Mouse (Mus musculus) MN1 (cell line): Measurements from ENCODE around the gene Egf.
"Not testable (repeated sequence)": the region's sequence is repeated elsewhere in the genome, so short reads cannot be mapped to it uniquely, and the experiment has no call there.

Source experiments
- DNase-seq: peaks from one replicate; pipeline ENCODE4 v3.0.0-alpha.2; 2016; ENCODE audit warnings: low spot score

The Egf gene

GRCm38 (mm10) chr3:129754650-129755604, at the start of gene Egf:
Egf (minus strand) TSS chr3:129755316.
- no peak for DNase-seq

DNA sequence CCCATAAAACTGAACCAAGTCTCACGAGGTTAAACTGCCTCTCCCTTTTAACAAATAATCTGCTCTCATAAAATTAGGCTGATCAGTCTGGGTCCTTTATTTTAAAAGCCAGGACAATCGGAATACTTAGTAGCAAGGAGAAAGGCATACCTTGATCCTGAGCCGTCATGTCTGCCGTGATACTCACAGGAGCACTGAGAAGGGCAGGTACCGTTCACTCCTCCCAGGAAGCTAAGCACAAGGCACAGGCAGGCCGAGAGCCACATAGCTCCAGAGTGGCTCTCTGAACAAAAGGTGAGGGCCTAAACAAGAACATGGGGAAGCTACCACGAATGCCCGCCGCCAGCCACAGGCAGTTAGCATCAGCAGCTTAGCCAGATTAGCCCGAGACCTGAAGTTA, 48.6 kb upstream of the Egf start, which contains the start of gene Lrit3:
Gene Lrit3, minus strand, starts transcription at position 266 of the 400 bp plus-strand sequence.
- no peak for DNase-seq

DNA sequence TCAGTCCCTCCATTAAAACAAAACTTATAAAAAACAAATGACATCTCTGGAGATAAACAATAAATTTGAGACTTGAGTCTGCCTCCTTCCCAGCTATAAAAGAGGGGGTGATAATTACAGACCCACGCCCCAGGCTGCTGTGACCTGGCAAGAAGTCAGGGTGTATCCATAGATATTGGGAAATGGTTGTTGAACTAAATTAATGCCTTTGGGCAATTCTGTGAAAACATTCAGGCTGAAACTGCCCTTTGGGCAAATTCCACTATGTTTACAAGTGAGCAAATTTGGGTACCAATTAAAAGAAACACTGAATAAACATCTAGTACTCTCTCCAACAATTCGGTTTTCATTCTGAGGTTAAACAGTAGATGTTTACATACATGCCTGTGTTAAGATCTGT, 43.9 kb upstream of the Egf start:
- DNase-seq = no peak

- DNase-seq = no peak
Measured at GRCm38 (mm10) chr3:129798551-129798950, 43.4 kb upstream of the Egf start.

DNA sequence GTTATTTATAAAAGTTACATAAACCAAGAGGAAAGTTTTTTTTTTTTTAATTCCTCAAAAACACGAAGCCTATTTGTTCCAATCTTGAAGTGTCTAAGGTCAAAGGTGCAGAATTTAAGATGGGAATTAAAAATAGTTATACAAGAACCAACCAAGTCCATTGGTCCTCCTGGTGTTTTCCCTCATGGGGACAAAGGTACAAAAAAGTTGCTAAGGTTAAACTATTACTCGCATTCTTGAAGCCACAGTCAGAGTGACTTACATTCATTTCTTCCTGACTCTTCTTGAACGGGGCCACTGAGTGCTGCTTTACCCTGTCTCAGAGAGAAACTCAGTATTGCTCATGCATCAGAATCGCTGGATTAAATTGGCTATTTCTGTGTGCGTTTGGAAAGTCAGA, 42.2 kb upstream of the Egf start:
- no peak for DNase-seq

- no peak for DNase-seq
Measured at GRCm38 (mm10) chr3:129793801-129794200, 38.7 kb upstream of the Egf start.

GRCm38 (mm10) chr3:129782746-129783145, 27.6 kb upstream of the Egf start:
- DNase-seq = no peak

DNA sequence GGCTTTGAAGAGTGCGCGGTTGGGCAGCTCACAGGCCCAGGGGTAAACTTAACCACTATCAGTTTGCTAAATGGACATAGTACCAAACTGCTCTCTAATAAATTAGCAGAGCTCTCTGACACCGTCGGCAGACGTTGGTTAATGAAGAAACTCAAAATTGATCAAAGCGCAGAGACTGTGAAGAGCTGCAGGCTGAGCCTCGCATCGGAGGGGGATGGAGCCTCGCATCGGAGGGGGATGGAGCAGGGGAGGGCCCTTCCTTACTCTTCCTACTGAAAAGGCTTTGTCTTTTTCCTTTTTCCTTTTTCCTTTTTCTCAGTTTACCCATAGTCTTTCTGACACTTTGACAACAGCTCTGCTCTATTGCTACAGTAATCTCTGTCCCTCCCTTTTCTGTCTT, 26.3 kb upstream of the Egf start:
- no peak for DNase-seq

DNA sequence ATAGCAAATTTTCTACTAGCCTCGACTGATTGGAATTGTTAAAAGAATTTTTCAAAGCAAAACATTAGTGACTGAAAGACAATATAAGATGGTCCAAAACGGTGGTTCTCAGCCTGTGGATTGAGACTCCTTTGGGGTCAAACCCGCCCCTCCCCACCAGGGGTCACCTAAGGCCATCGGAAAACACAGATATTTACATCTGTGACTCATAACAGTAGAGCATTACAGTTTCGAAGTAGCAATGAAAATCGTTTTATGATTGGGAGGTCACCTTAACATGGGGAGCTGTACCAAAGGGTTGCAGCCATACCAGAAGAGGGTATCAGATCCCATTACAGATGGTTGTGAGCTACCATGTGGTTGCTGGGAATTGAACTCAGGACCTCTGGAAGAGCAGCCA, 16.1 kb upstream of the Egf start:
- DNase-seq = no peak

DNA sequence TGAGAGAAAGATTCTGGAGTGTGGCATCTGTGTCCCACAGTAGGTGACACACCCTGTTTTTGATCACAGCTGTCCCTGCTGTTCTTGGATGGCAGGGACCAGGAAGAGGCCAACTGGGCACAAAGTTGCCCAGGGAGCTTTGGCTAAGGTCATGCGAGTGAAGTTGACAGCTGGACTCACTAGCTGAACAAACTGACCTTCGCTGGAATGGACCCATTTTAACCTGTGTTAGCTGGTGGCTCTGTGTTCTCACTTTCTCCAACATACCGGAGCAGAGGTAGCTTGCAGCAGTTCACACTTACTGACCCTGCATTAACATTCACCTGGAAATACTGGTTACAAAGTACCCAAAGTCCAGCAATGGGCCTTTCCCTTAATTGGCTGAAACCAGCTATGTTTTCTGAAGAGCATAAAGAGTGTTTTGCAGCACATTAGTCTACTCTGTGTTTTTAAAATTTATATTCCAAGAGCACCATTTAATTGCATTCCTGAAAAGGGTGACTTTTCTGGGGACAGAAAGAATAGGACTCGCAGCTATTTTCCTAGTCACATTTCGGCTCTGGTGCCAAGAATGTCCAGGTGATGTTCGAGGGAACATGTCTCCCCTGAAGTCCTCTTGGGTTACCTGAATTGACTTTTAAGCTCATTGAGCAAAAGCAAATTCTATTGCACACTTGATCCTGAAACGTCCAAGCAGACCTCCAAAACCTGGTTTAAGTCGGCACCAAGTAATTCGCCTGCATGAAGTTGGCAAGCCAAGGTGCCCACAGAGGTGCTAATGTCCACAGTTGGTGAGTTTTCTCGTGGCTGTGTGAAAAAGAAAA, 12.1 kb upstream of the Egf start:
- no peak for DNase-seq

DNA sequence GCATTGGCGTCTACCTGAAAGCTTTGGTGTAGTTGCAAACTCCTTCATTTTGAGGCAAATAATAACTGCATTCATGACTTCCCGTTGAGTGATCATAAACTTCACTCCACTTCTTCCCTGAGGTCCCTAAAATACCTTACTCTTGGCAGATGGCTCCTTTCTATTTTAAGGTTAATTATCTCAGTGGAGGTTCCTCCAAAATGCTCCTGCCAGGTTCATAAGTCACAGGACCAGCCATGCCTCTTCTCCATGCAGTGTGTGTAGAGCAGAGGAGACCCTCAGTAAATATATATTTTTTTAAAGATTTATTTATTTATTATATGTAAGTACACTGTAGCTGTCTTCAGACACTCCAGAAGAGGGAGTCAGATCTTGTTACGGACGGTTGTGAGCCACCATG, 11.0 kb upstream of the Egf start:
- no peak for DNase-seq

GRCm38 (mm10) chr3:129757599-129757998, 2.5 kb upstream of the Egf start:
- DNase-seq = not testable (repeated sequence)

DNA sequence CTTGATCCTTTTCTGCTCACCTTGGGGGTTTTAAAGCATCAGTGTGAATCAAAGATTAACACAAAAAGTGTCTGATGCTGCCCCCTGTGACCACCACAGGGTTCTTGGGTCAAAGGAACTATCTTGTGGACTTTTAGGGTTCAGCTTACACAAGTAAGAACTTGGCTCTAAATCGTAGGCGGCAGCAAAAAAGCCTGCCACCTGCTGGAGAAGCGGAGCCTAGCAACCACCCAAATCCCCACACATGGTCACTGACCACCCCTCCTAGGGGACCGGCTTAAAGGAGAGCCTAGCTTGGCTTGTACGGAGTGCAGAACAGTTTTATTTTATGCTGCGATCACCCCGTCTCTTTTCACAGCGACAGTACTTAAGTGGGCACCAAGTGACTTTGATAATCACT, 10.3 kb downstream of the Egf start:
- DNase-seq = no peak

- DNase-seq = no peak
Measured at GRCm38 (mm10) chr3:129742781-129743180, 12.3 kb downstream of the Egf start.

GRCm38 (mm10) chr3:129738291-129739183, 16.6 kb downstream of the Egf start:
- no peak for DNase-seq

GRCm38 (mm10) chr3:129731636-129732035, 23.5 kb downstream of the Egf start:
- DNase-seq = no peak

DNA sequence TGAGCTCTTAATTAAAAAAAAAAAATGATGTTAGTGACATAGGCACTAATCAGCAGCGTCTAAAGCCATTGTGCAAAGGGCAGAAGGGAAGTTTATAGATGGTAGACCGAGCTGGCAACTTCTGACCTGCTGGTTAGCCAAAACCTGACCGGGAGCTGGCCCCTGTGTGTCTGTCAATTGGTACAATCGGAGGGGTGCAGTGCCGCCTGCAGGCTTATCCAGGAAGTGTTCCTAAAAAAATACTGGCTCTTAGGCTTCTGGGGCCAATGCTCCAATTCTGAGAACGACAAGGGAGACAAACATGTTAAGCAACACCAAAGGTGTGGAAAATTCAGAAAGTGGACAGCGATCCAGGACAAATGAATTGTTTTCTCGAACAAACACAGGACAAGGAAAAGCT, 24.7 kb downstream of the Egf start:
- peak; percentile 12 for DNase-seq

GRCm38 (mm10) chr3:129729916-129730315, 25.2 kb downstream of the Egf start:
- DNase-seq = no peak

- DNase-seq = no peak
Measured at GRCm38 (mm10) chr3:129725592-129725991, 29.5 kb downstream of the Egf start.

GRCm38 (mm10) chr3:129724961-129725501, 30.1 kb downstream of the Egf start:
- peak; percentile 93 for DNase-seq

DNA sequence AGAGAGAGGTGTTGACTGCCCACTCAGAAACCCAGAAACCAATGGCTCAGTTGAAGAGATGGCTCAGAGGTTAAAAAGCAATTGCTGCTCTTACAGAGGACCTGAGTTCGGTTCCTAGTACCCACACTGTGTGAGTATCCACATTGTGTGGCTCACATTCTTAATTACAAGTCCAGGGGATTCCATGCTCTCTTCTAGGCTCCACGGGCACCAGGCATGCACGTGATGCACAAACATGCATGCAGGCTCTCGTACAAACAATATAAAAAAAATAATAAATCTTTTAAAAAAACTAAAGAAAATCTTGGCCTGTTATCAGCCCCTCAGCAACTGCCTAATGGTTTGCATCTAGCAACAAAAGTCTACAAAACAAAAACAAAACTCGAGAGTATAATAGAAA, 30.6 kb downstream of the Egf start:
- DNase-seq = no peak

DNA sequence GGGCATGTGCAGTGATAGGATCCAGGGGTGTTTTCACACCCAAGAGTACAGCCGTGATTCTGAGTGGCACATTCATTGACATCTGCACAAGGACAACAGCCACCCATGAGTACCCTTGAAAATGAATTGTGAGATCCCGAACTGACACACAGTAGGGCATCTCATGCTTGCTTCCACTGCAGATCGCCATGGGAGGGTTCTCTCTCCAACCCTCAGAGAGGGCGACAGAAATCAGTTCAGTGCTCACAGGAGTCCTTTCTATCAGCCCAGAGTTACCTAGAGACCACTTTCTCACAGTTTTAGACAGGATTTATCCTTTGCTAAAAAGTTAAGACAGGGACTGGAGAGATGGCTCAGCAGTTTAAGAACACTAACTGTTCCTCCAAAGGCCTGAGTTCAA, 31.8 kb downstream of the Egf start:
- DNase-seq = no peak
